Mouse (Mus musculus): ENCODE measurements around the gene Foxn4.

The Foxn4 gene

GRCm38 (mm10) chr5:114279382-114280143 lies 6.0 kb upstream of the Foxn4 start:
- no peak for DNase-seq

GRCm38 (mm10) chr5:114275991-114276390 lies 2.4 kb upstream of the Foxn4 start:
- no peak for DNase-seq

- DNase-seq, result no peak
These were observed 1.7 kb upstream of the Foxn4 start for GRCm38 (mm10) chr5:114275339-114275738.

DNA sequence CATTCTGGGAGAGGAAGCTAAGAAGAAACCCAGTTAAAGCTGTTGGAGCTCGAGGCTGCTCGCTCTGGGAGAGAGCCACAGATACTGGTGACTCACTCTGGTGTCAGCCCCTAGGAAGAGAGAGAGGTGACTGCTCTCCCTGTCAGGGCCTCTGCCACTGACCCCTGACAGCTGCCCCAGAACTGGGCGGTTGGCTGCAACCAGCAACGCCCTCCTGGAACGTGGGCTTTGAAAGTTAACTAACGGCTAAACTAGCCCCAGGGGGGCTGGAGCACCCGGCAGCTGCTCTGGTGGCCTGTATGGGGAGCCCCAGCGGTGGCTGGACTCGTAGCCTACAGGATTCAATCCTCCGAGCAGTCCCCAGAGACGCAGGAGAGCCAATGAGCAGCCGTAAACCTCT lies 3.6 kb downstream of the Foxn4 start:
- DNase-seq, result no peak

- no peak for DNase-seq
These were observed 4.1 kb downstream of the Foxn4 start for GRCm38 (mm10) chr5:114269499-114269898.

GRCm38 (mm10) chr5:114268646-114269045 lies 5.0 kb downstream of the Foxn4 start:
- DNase-seq, result no peak

- DNase-seq, result no peak
These were observed 8.8 kb downstream of the Foxn4 start for GRCm38 (mm10) chr5:114264791-114265190.

DNA sequence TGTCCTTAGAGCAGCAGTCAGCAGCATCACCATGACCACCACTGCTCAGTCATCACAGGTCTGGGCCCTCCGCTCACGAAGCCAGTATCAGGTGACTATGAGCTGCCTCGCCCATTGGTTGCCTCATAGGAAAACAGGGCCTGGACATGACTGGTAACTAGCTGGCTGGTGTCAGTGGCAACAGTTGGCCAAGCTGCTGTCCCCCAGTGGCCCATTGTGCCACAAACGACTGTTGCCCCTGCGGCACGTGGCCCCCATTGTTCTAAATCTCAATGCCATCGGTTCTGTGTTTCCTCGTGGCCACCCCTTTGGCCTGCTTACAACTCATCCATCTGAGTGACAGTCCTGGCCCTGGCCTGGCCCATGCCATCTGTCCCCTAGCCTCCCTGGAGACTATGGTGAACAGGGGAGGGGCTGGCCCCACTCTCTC lies 9.6 kb downstream of the Foxn4 start:
- DNase-seq, result no peak

DNA sequence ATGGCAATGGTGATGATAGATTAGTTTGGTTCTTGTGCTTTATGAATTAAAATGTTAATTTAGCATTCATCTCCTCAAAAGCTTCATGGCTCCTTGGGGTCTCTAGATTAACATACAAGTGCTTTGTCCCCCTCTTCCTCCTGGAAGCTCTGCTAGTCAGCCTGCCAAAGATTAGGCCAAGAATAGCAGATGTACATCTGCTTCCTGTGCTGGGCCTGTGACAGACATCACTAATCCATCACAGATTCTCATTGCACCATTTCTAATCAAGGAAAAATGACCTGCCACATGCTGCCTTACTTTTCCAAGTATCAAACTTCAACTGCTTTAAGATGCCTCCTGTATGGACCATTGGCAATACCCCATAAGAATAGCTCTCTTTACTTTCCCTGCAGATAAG lies 12.1 kb downstream of the Foxn4 start:
- DNase-seq, result no peak

DNA sequence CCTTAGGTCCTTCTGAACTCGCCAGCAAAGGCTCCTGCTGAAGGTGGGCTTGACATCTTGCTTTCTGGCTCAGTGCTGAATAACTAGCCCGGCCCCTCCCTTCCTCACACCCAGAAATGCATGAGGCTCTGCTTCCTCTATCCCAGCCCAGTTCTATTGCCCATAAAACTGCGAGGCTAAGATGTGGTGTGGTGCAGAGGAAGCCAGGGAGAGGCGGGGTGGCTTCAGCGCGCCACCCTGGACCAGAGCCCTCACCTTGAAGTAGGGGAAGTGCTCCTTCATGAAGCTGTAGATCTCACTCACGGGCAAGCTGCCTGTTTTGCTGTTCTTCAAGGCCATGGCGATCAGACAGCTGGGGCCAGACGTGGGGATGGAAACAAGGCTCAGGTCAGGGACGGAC lies 14.1 kb downstream of the Foxn4 start:
- no peak for DNase-seq

DNA sequence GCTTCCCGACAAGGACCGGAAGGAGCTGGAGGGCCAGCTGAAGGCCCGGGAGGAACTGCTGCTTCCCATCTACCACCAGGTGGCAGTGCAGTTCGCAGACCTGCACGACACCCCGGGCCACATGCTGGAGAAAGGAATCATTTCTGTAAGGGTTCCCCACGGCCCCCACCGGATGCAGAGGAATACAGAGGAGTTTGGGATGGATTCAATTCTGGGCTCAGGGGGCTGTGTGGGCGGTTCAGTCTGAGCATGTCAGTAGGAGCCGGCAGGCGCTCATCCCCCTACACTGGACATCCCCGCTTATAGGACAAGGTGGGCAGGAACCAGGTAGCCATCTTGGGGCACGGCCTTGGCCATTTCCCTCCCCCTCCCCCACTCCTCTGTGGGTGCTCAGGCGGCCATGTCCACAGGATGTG lies 25.4 kb downstream of the Foxn4 start:
- peak; percentile 87 for DNase-seq

DNA sequence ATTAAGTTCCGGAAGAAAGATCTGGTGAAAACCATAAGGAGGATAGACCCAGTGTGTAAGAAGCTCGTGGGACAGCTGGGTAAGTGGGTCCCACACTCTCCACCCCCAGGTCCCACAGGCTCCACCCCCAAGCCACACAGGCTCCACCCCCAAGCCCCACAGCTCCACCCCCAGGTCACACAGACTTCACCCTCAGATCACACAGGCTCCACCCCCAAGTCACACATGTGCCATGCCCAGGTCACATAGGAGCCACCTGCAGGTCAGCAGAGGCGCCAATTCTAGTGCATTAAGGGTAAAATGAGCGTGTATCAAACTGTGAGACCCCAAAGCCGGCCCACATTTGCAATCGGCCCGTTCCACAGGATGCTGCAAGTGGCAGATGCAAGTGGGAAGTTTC lies 27.1 kb downstream of the Foxn4 start:
- no peak for DNase-seq

DNA sequence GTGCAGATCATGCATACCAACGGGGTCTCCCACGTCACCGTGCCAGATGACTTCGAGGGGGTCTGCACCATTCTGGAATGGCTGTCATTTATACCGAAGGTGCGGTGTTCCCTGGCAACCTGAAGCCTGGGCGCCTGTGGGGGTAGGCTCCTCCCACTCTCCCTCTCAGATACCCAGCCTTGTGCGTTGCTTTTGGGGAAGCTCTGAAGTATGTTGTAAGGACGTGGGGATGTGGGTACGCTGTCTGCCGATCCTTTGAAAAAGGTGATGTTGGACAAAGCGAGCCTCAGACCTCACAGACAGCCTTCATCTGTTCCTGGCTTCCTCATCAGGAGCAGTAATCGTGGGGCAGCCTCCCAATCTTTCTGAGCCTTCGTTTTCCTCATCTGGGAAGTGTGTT lies 33.9 kb downstream of the Foxn4 start:
- no peak for DNase-seq

DNA sequence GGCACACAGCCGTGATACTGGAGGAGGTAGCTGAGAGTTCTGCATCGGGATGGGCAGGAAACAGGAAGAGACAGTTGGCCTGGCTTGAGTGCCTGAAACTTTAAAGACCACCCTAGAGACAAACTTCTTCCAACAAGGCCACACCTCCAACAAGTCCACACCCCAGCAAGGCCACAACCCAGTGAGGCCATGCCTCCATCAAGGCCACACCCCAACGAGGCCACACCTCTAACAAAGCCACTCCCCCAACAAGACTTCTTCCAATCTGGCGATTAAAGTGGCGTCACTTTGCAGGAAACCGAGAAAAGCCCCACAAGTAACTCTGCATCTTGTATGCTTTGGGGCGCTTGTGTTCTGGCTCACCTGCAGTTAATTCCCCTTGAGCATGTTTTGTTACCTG lies 34.7 kb downstream of the Foxn4 start:
- DNase-seq, result peak; percentile 21

DNA sequence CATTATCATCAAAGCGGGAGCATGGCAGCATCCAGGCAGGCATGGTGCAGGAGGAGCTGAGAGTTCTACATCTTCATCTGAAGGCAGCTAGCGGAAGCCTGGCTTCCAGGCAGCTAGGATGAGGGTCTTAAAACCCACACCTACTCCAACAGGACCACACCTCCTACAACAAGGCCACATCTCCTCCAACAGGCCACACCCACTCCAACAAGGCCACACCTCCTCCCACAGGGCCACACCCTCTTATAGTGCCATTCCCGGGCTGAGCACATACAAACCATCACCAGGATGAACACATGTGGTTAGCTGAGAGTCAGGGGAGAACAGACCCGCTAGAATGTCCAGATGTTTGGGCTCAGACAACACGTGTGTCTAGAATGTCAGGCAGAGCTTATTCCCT lies 44.7 kb downstream of the Foxn4 start:
- no peak for DNase-seq

DNA sequence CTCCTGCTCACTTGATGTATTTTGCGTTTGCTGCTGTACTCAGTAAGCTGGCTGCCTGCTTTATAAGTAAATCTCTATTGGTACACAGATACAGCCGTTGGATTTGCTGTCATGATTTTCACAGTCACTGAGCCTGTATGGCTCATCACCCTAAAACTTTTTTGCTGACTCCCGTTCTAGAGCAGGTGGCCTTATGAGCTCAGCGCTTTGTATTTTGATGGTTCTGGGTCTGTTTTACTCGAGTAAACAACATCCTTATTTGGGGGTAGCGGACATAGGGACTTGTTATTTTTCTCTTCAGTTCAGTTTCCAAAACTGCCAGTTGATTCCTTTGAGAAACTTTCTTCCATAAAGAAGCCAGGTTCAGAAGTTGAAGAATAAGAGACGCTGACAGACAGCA lies 47.6 kb downstream of the Foxn4 start:
- DNase-seq, result no peak

GRCm38 (mm10) chr5:114218771-114219170 lies 54.8 kb downstream of the Foxn4 start:
- no peak for DNase-seq

DNA sequence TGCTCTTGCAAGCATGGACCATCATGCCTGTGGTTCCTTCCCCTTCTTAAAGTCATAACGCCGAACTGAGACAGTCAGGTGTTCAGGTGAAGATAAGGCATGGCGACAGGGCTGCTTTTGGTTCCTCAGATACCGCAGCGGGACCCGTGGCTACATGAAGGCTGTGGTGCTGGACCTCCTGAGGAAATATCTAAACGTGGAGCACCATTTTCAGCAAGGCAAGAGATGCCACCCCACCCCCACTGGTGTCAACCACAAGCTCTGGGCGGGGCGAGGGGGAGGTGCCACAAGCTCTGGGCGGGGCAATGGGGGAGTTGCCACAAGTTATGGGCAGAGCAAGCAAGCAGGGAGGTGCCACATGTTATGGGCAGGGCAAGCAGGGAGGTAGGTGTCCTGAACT lies 60.4 kb downstream of the Foxn4 start:
- DNase-seq, result no peak

- DNase-seq, result no peak
These were observed 67.4 kb downstream of the Foxn4 start for GRCm38 (mm10) chr5:114206158-114206557.
